Mouse (Mus musculus) E14TG2a.4 (cell line): ENCODE results near the gene Glrx3.
"Not testable (repeated sequence)": the region's sequence is repeated elsewhere in the genome, so short reads cannot be mapped to it uniquely, and the experiment has no call there.

Experiments used
- H3K27me3 ChIP-seq: 2 replicates; pipeline ENCODE4 v1.6.1; 2014; ENCODE audit warnings: low read length, control low read depth; ENCODE audit not compliant: insufficient read depth
- H3K36me3 ChIP-seq: 2 replicates; pipeline ENCODE4 v1.6.1; 2014; ENCODE audit warnings: low read length, control low read depth; ENCODE audit not compliant: insufficient read depth
- H3K4me1 ChIP-seq: replicated peaks from 2 replicates; pipeline ENCODE4 v1.6.1; 2014; ENCODE audit warnings: low read depth, low read length, control low read depth
- H3K4me3 ChIP-seq: replicated peaks from 2 replicates; pipeline ENCODE4 v1.5.1; 2014; ENCODE audit warnings: mild to moderate bottlenecking, low read length
- H3K9me3 ChIP-seq: 2 replicates; pipeline ENCODE4 v1.6.1; 2014; ENCODE audit warnings: low read length, control low read depth
- CTCF ChIP-seq: conservative IDR thresholded peaks from 2 replicates; pipeline ENCODE4 v1.5.1; 2014; ENCODE audit warnings: low read length
- NANOG ChIP-seq: IDR thresholded peaks from 2 replicates; pipeline ENCODE4 v1.6.1; 2014; ENCODE audit warnings: borderline replicate concordance, low read length, mixed read lengths
- POU5F1 ChIP-seq: IDR thresholded peaks from 2 replicates; pipeline ENCODE4 v1.6.1; 2014; ENCODE audit warnings: low read length, borderline replicate concordance

Gene Glrx3

GRCm38 (mm10) chr7:137414710-137415109 lies 22.7 kb upstream of the Glrx3 start:
- TF ChIP-seq CTCF (no peak), NANOG (no peak), POU5F1 (no peak)
- H3K27me3 ChIP-seq: no peaks in the 10 kb centered on the region
- H3K4me3 ChIP-seq: no peak overlapping the region
- H3K4me1 ChIP-seq: peaks cover 8% of the 10 kb centered on the region
- peaks cover 19% of the 10 kb centered on the region for H3K9me3 ChIP-seq
- no peaks in the 10 kb centered on the region for H3K36me3 ChIP-seq

- Histone ChIP-seq H3K4me3 (no peak overlapping the region), H3K9me3 (peaks cover 12% of the 10 kb centered on the region), H3K27me3 (no peaks in the 10 kb centered on the region), H3K4me1 (peaks cover 9% of the 10 kb centered on the region; the same call in 1 of the 2 replicates), H3K36me3 (no peaks in the 10 kb centered on the region)
- TF ChIP-seq NANOG (no peak), CTCF (no peak), POU5F1 (no peak)
Measured at GRCm38 (mm10) chr7:137420550-137420949, 16.9 kb upstream of the Glrx3 start.

GRCm38 (mm10) chr7:137421236-137421635 lies 16.2 kb upstream of the Glrx3 start:
- Histone ChIP-seq H3K9me3 (peaks cover 12% of the 10 kb centered on the region), H3K4me1 (peaks cover 12% of the 10 kb centered on the region), H3K27me3 (no peaks in the 10 kb centered on the region), H3K4me3 (no peak overlapping the region), H3K36me3 (no peaks in the 10 kb centered on the region)
- TF ChIP-seq POU5F1: no peak
- TF ChIP-seq CTCF: no peak
- TF ChIP-seq NANOG: no peak

- TF ChIP-seq POU5F1 (no peak), NANOG (no peak), CTCF (no peak)
- no peak overlapping the region for H3K4me3 ChIP-seq
Measured at GRCm38 (mm10) chr7:137426693-137427092, 10.7 kb upstream of the Glrx3 start.

GRCm38 (mm10) chr7:137431769-137432603 lies 5.4 kb upstream of the Glrx3 start:
- H3K4me3 ChIP-seq: no peak overlapping the region
- TF ChIP-seq POU5F1 (no peak), NANOG (no peak)
- H3K27me3 ChIP-seq: no peaks in the 10 kb centered on the region
- H3K4me1 ChIP-seq: peaks cover 80% of the 10 kb centered on the region
- no peaks in the 10 kb centered on the region for H3K9me3 ChIP-seq
- H3K36me3 ChIP-seq: no peaks in the 10 kb centered on the region

More at GRCm38 (mm10) chr7:137426693-137427092, 10.7 kb upstream of the Glrx3 start:
- H3K36me3 ChIP-seq: no peaks in the 10 kb centered on the region
- peaks cover 5% of the 10 kb centered on the region; the same call in 1 of the 2 replicates for H3K9me3 ChIP-seq
- no peaks in the 10 kb centered on the region for H3K27me3 ChIP-seq
- peaks cover 67% of the 10 kb centered on the region for H3K4me1 ChIP-seq

- Histone ChIP-seq H3K27me3 (no peaks in the 10 kb centered on the region), H3K36me3 (peaks cover 15% of the 10 kb centered on the region), H3K9me3 (no peaks in the 10 kb centered on the region), H3K4me3 (peak overlapping the region; percentile 96), H3K4me1 (peaks cover 67% of the 10 kb centered on the region)
- TF ChIP-seq CTCF: no peak
- TF ChIP-seq NANOG: no peak
- no peak for TF ChIP-seq POU5F1
Measured at GRCm38 (mm10) chr7:137436901-137437300, 513 bp upstream of the Glrx3 start.

GRCm38 (mm10) chr7:137438179-137438550 lies 751 bp downstream of the Glrx3 start:
- Histone ChIP-seq H3K27me3 (no peaks in the 10 kb centered on the region), H3K4me3 (peak overlapping the region; percentile 96), H3K4me1 (peaks cover 67% of the 10 kb centered on the region), H3K36me3 (peaks cover 26% of the 10 kb centered on the region), H3K9me3 (no peaks in the 10 kb centered on the region)
- TF ChIP-seq POU5F1: no peak

- not testable (repeated sequence) for H3K27me3 ChIP-seq, H3K9me3 ChIP-seq
- Histone ChIP-seq H3K4me3 (peak overlapping the region; percentile 96), H3K4me1 (peaks cover 73% of the 10 kb centered on the region), H3K36me3 (peaks cover 32% of the 10 kb centered on the region)
Measured at GRCm38 (mm10) chr7:137438962-137439361, 1.5 kb downstream of the Glrx3 start.

- no peak for TF ChIP-seq POU5F1
- no peak for TF ChIP-seq NANOG
- TF ChIP-seq CTCF: no peak
- Histone ChIP-seq H3K9me3 (0 out of 2 replicates have a peak, but pooled peaks cover 3% of the 10 kb centered on the region), H3K4me1 (peaks cover 69% of the 10 kb centered on the region), H3K4me3 (no peak overlapping the region), H3K27me3 (no peaks in the 10 kb centered on the region), H3K36me3 (peaks cover 71% of the 10 kb centered on the region)
Measured at GRCm38 (mm10) chr7:137442951-137443350, 5.5 kb downstream of the Glrx3 start.
